Mouse (Mus musculus): ENCODE data around the gene Cnpy1. TPM values are rescaled to one million over a fixed set of nuclear protein-coding genes. Genes with fewer than 3 reads are reported as not detected.
A peak's percentile ranks its signal among the peaks of the same experiment; 100 is the strongest.

Gene Cnpy1
- total RNA-seq, 1 experiment from 2014 or later: not detected

- ATAC-seq (replicated peaks; ENCODE audit: low read depth, poor library complexity, severe bottlenecking): peak; percentile 39
Measured at GRCm38 (mm10) chr5:28168253-28169165, 77.1 kb downstream of the Cnpy1 start.

GRCm38 (mm10) chr5:28167611-28168252 lies 77.9 kb downstream of the Cnpy1 start:
- 0 out of 2 replicates have a peak, but pooled peaks have one; percentile 10 for ATAC-seq (replicated peaks; ENCODE audit: low read depth, poor library complexity, severe bottlenecking)

DNA sequence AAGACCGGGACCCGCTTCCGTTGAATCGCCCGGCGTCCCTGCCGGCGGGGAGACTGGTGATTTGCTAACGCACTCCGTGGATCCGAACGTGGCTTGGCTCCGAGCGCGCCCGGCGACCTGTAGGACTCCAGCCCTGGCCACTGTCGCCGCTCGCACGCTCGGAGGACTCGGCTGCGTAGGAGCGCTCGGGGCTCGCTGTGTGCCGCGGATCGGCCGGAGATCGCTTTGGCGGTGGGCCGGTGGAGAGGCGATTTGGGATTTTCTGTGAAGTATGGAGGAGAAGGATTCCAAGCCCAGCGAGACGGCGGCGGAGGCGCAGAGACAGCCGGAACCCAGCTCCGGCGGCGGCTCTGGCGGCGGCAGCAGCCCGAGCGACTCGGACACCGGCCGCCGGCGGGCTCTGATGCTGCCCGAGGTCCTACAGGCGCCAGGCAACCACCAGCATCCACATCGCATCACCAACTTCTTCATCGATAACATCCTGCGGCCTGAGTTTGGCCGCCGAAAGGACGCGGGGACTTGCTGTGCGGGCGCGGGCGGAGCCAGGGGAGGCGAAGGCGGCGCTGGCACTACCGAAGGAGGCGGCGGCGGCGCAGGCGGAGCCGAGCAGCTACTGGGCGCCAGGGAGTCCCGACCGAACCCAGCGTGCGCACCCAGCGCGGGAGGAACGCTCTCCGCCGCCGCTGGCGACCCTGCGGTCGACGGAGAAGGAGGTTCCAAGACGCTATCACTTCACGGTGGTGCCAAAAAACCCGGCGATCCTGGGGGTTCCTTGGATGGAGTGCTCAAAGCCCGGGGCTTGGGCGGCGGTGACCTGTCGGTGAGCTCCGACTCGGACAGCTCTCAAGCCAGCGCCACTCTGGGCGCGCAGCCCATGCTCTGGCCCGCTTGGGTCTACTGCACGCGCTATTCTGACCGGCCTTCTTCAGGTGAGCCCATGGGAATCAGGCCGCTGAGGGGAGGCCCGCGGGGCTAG lies 79.1 kb downstream of the Cnpy1 start:
- peak; percentile 19; the same call in 1 of the 2 replicates for ATAC-seq (replicated peaks; ENCODE audit: low read depth, poor library complexity, severe bottlenecking)

DNA sequence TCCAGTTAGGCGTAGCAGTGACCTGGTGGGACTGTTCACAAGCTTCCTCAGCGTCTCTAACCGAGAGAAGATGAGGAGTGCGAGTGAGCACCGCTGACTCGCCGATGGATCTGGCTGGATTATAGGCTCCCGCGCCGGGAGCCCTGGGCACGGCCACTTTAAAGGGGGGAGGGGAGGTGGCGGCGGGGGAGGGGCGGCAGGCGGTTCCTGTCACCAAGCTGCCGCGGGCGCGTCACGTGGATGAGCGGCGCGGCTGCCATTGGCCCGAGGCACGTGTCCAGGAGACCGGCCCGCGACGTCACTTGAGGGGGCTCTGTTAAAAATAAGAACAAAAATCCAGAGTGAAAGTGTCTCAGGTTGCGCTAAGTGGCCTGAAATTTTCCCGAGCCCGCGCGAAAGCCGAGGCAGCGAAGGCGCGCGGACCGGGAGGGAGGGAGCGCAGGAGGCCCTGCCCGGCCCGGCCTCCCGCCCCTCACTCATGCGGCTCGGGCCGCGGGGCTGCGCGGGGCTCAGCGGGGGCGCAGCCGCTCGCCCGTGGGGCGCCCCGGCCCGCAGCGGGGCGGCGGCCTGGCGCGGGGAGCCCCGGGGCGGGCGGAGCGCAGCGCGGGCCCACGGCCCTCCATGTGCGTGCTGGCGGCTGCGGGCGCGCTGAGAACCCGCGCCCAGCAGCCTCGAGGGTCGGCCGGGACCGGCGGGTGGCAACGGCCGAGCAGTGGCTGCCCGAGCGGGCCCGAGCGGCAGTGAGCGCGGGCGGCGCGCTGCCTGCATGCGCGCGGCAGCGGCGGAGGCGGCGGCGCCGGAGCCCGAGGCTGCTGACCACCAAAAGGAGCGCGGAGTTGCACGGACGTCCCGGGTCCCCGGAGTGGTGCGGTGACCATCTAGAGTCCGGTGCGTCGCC lies 80.0 kb downstream of the Cnpy1 start, which contains the start of gene En2:
TSS of gene En2 (plus strand) at position 337 of the 898 bp plus-strand sequence.
- ATAC-seq (replicated peaks; ENCODE audit: low read depth, poor library complexity, severe bottlenecking): no peak

GRCm38 (mm10) chr5:28163926-28164325 lies 81.7 kb downstream of the Cnpy1 start:
- ATAC-seq (replicated peaks; ENCODE audit: low read depth, poor library complexity, severe bottlenecking): no peak

DNA sequence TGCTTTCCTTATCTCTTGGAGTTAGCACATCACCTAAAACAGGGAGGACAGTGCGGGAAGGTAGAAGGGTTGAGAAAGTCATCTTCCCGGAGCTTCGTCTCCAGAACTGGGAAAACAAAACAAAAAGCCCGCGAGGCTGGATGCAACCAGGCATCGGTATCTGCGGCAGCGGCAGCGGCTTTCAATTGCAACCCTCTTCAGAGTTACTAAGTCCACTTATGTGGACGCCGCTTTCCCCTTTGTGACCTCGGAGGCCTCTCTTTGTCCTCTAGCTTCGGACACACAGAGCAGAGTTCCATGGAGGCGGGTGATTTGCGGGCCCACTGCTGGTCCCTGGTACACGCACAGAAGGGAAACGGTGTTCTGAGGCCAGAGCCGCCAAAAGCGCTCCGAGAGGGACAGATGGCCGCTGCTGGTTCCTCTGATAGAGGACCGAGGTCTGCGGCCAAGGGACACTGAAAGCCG lies 83.6 kb downstream of the Cnpy1 start:
- ATAC-seq (replicated peaks; ENCODE audit: low read depth, poor library complexity, severe bottlenecking): no peak

DNA sequence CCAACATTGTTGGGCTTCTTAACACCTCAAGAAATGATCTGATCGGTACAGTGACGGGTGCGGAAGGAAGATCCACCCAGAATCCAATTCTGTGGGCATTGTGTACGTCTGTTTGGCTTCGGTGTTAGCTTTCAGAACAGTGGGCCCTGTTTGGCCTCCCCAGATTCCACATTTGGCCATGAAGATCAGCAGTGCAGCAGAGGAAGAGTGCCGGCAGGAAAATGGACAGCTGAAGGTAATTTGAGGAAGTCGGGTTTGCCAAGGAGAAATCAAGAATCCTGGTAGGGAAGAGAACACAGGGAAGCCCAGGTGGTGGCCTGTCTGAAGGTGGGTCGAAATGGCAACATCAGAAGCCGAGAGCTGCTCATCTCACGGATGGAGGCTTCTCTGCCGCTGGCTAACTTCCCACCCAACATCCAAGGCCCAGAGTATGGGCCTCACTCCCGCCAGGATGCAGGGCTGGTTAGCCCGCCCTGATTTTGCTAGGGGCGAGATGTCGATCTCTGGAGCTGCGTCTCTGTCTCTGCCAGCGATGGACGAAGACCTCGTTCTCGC lies 84.1 kb downstream of the Cnpy1 start:
- ATAC-seq (replicated peaks; ENCODE audit: low read depth, poor library complexity, severe bottlenecking): no peak

DNA sequence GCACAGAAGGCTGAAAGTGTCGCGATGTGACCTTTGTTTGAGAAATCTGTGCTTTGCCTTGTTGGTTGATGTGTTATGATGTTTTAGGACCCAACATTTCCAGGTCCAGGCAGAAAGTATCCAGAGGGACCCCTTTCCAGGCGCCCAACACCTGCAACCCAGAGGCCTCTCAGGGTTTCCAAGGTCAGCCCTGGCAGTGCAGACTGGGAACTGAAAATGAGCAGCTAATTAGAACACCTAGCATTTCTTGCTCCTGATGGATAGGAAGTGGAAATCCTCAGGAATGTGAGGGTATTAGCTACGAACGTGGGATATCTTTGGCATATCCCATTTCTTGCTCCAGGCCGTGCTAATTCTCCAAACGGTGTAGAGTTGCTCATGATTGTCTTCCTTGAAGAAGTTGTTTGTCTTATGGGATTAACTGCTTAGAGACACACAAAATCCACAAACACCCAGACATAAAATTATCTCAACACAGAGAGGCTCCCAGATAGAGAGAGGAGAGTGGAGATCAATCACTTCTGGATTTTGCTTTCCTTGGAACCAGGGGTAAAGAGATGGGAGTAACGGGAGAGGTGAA lies 85.6 kb downstream of the Cnpy1 start:
- ATAC-seq (replicated peaks; ENCODE audit: low read depth, poor library complexity, severe bottlenecking): no peak

- ATAC-seq (replicated peaks; ENCODE audit: low read depth, poor library complexity, severe bottlenecking): 0 out of 2 replicates have a peak, but pooled peaks have one; percentile 23
Measured at GRCm38 (mm10) chr5:28159072-28159458, 86.5 kb downstream of the Cnpy1 start.

- ATAC-seq (replicated peaks; ENCODE audit: low read depth, poor library complexity, severe bottlenecking): no peak
Measured at GRCm38 (mm10) chr5:28158308-28159071, 87.1 kb downstream of the Cnpy1 start.

DNA sequence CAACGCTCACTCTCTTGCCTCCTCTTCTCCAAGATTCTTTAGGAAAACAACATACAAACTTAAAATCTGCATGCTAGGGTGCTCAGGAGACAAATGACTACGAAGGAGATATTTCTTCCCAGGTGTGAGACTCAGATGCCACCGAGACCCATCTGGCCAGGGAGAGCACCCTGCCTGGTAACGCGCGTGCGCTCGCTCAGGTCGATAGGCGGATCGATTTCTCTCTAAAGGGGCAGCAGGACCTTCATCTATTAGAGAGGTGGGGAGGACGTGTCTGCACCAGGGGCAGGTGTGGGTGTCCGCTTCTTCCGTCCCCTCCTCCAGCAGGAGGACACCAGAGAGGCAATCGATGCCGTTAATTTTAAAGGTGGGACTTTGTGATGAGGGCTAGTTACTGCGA lies 87.8 kb downstream of the Cnpy1 start:
- no peak for ATAC-seq (replicated peaks; ENCODE audit: low read depth, poor library complexity, severe bottlenecking)

GRCm38 (mm10) chr5:28157044-28157730 lies 88.4 kb downstream of the Cnpy1 start:
- no peak for ATAC-seq (replicated peaks; ENCODE audit: low read depth, poor library complexity, severe bottlenecking)

Other genes with a start within 250 kb of the Cnpy1 start
- 37.7 and 38.2 TPM in 2 replicates for gene Insig1, start 174.4 kb downstream of the Cnpy1 start, total RNA-seq (2017)
- gene En2, start 80.1 kb downstream of the Cnpy1 start, total RNA-seq (2017): not detected in 2 replicates
- 24.0 and 55.4 TPM in 2 replicates for gene Rbm33, start 71.3 kb upstream of the Cnpy1 start, total RNA-seq (2017)
- not detected in 2 replicates for gene Shh, start 221.4 kb upstream of the Cnpy1 start, total RNA-seq (2017)